Mouse (Mus musculus) neural tube, embryonic 14.5 days (tissue): ENCODE measurements around the gene Col4a3. TPM values are rescaled to one million over a fixed set of nuclear protein-coding genes. Genes with fewer than 3 reads are reported as not detected.

Experiments
- ATAC-seq: fragments of 200-750 bp; cut with Nextera tagmentation; 2 replicates; pipeline ENCODE4 v1.8.0; 2017; ENCODE audit warnings: low read depth, mild to moderate bottlenecking, moderate TSS enrichment, moderate library complexity
- H3K27ac ChIP-seq: fragments of 300-500 bp; sonication (generic); 2 replicates; pipeline ENCODE4 v1.5.1; 2014; ENCODE audit warnings: low read depth, mild to moderate bottlenecking, control low read depth, low read length, moderate library complexity, mixed read lengths
- H3K27me3 ChIP-seq: fragments of 300-500 bp; sonication (generic); 2 replicates; pipeline ENCODE4 v1.6.1; 2014; ENCODE audit warnings: low read length; ENCODE audit not compliant: control insufficient read depth, insufficient read depth
- H3K36me3 ChIP-seq: fragments of 300-500 bp; sonication (generic); 2 replicates; pipeline ENCODE4 v1.6.1; 2014; ENCODE audit warnings: low read length, mixed read lengths; ENCODE audit not compliant: control insufficient read depth, insufficient read depth
- H3K4me1 ChIP-seq: fragments of 300-500 bp; sonication (generic); 2 replicates; pipeline ENCODE4 v1.6.1; 2014; ENCODE audit warnings: low read length; ENCODE audit not compliant: control insufficient read depth, insufficient read depth
- H3K4me2 ChIP-seq: fragments of 300-500 bp; sonication (generic); 2 replicates; pipeline ENCODE4 v1.6.1; 2014; ENCODE audit warnings: mild to moderate bottlenecking, low read depth, low read length, control low read depth
- H3K4me3 ChIP-seq: fragments of 300-500 bp; sonication (generic); 2 replicates; pipeline ENCODE4 v1.5.1; 2014; ENCODE audit warnings: low read depth, low read length, control low read depth, mixed read lengths
- H3K9ac ChIP-seq: fragments of 300-500 bp; sonication (generic); replicated peaks from 2 replicates; pipeline ENCODE4 v1.6.1; 2014; ENCODE audit warnings: low read depth, mild to moderate bottlenecking, control low read depth, low read length, mixed read lengths
- H3K9me3 ChIP-seq: fragments of 300-500 bp; sonication (generic); 2 replicates; pipeline ENCODE4 v1.6.1; 2016; ENCODE audit warnings: low read length; ENCODE audit not compliant: control insufficient read depth
- WGBS: fragments of 180-500 bp; shearing (Covaris S2); extraction: QIAGEN DNeasy Blood & Tissue Kit; methylation state at CpG from one replicate; pipeline ENCODE4 v1.1.7; 2014; 5-methylcytosine and 5-hydroxymethylcytosine counted together
- polyA plus RNA-seq: library from polyadenylated mRNA; unstranded; fragments of >200 nt; fragmentation: Nextera tagmentation; extraction: Ambion mirVana; gene quantifications from 2 replicates; pipeline ENCODE4 v1.2.1, GENCODE M21; 2014

Col4a3 gene
- polyA plus RNA-seq, 1 experiment from 2014 or later = 0.09 TPM

DNA sequence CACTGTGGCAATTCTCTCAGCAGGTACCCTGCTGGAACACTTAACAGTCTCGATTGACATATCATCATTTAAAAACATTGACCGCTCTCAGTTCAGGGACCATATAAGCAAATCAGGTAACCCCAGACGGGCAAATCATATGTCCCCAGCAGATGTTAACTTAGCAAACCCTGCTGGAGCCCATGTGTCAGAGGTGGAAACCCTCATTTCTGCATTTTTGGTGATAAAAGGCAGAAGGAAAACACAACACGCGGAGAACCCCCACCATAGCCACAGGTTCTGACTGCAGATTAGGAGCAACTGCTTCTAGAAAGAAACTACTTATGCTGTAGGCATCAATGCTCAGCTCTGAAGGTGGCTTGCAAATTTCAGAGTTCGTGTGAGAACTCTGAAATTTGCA is 38.2 kb downstream of the Col4a3 start:
- WGBS = 81% methylated on average over 6 of the region's 6 CpGs
- no peaks in the 10 kb centered on the region for H3K36me3 ChIP-seq

GRCm38 (mm10) chr1:82625474-82625873 is 38.8 kb downstream of the Col4a3 start:
- no peak overlapping the region for H3K4me2 ChIP-seq
- H3K9me3 ChIP-seq = no peaks in the 10 kb centered on the region
- H3K4me3 ChIP-seq = no peak overlapping the region
- H3K27me3 ChIP-seq = no peaks in the 10 kb centered on the region
- H3K9ac ChIP-seq = no peak overlapping the region
- H3K36me3 ChIP-seq = no peaks in the 10 kb centered on the region
- ATAC-seq = no peak
- no peaks in the 10 kb centered on the region for H3K4me1 ChIP-seq
- no peak overlapping the region for H3K27ac ChIP-seq
- WGBS = 82% methylated on average over 2 of the region's 2 CpGs

More for the DNA sequence above, 38.2 kb downstream of the Col4a3 start:
- no peak overlapping the region for H3K27ac ChIP-seq
- H3K4me2 ChIP-seq = no peak overlapping the region
- no peaks in the 10 kb centered on the region for H3K4me1 ChIP-seq
- ATAC-seq = no peak
- H3K9me3 ChIP-seq = no peaks in the 10 kb centered on the region
- no peak overlapping the region for H3K9ac ChIP-seq
- H3K4me3 ChIP-seq = no peak overlapping the region
- no peaks in the 10 kb centered on the region for H3K27me3 ChIP-seq

- no peaks in the 10 kb centered on the region for H3K36me3 ChIP-seq
- WGBS = 92% methylated on average over 4 of the region's 4 CpGs
- H3K4me1 ChIP-seq = no peaks in the 10 kb centered on the region
- H3K9ac ChIP-seq = no peak overlapping the region
- no peak overlapping the region for H3K27ac ChIP-seq
- ATAC-seq = no peak
- no peak overlapping the region for H3K4me2 ChIP-seq
- H3K27me3 ChIP-seq = no peaks in the 10 kb centered on the region
- H3K9me3 ChIP-seq = no peaks in the 10 kb centered on the region
- no peak overlapping the region for H3K4me3 ChIP-seq
These were observed 40.9 kb downstream of the Col4a3 start for GRCm38 (mm10) chr1:82627652-82628051.

GRCm38 (mm10) chr1:82629495-82629894 is 42.8 kb downstream of the Col4a3 start:
- ATAC-seq = no peak
- no peak overlapping the region for H3K4me2 ChIP-seq

DNA sequence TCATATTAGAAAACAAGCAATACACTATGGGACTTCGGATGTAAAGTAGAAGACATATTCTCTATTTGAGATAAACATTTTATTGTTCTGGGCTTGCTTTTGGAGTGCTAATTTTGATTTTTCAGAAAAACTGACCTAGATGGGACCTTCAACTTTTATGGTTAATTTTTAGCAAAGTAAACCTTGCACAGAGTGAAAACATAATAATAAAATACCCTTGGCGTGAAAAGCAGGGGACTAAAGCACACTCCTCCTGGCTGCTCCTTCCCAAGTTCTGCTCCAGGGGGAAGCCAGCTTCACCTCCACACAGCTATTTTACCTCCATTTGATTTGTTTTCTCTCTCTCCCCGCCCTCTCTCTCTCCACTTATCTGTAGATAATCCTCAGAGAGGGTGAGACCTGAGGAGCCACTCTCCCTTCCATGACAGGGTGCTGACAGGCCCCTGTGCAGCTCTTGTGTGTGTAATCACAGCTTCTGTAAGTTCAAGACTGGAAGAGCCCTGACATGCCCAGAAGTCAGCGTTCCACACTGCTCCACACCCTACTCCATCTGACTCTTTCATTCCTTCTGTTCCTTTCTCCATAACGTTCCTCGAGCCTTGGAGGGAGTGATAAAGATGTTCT is 44.6 kb downstream of the Col4a3 start:
- Histone ChIP-seq H3K27ac (no peak overlapping the region), H3K9me3 (no peaks in the 10 kb centered on the region), H3K4me3 (no peak overlapping the region), H3K36me3 (no peaks in the 10 kb centered on the region), H3K9ac (no peak overlapping the region), H3K27me3 (no peaks in the 10 kb centered on the region), H3K4me2 (no peak overlapping the region), H3K4me1 (peaks cover 3% of the 10 kb centered on the region; the same call in 1 of the 2 replicates)
- no peak for ATAC-seq
- WGBS = 83% methylated on average over 6 of the region's 6 CpGs

More at GRCm38 (mm10) chr1:82629495-82629894, 42.8 kb downstream of the Col4a3 start:
- Histone ChIP-seq H3K4me1 (no peaks in the 10 kb centered on the region), H3K36me3 (no peaks in the 10 kb centered on the region), H3K27ac (no peak overlapping the region), H3K27me3 (no peaks in the 10 kb centered on the region), H3K9ac (no peak overlapping the region), H3K9me3 (no peaks in the 10 kb centered on the region), H3K4me3 (no peak overlapping the region)
- 88% methylated on average over 5 of the region's 5 CpGs for WGBS

- ATAC-seq = peak; percentile 86
- WGBS = 70% methylated on average over 19 of the region's 19 CpGs
- Histone ChIP-seq H3K9ac (no peak overlapping the region), H3K4me3 (no peak overlapping the region), H3K9me3 (no peaks in the 10 kb centered on the region), H3K27ac (no peak overlapping the region), H3K27me3 (no peaks in the 10 kb centered on the region), H3K36me3 (no peaks in the 10 kb centered on the region), H3K4me2 (no peak overlapping the region), H3K4me1 (peaks cover 3% of the 10 kb centered on the region; the same call in 1 of the 2 replicates)
These were observed 48.0 kb downstream of the Col4a3 start for GRCm38 (mm10) chr1:82634545-82635253.

- H3K4me3 ChIP-seq = no peak overlapping the region
- 0 out of 2 replicates have a peak, but pooled peaks have one; percentile 28 for ATAC-seq
- WGBS = 95% methylated on average over 9 of the region's 9 CpGs
These were observed 48.5 kb downstream of the Col4a3 start for GRCm38 (mm10) chr1:82635254-82635620.

GRCm38 (mm10) chr1:82636321-82636720 is 49.6 kb downstream of the Col4a3 start:
- Histone ChIP-seq H3K9me3 (no peaks in the 10 kb centered on the region), H3K27me3 (no peaks in the 10 kb centered on the region), H3K4me1 (peaks cover 3% of the 10 kb centered on the region; the same call in 1 of the 2 replicates), H3K4me3 (no peak overlapping the region), H3K36me3 (no peaks in the 10 kb centered on the region), H3K9ac (no peak overlapping the region), H3K4me2 (no peak overlapping the region), H3K27ac (no peak overlapping the region)
- ATAC-seq = no peak
- 87% methylated on average over 4 of the region's 4 CpGs for WGBS

More at GRCm38 (mm10) chr1:82635254-82635620, 48.5 kb downstream of the Col4a3 start:
- no peak overlapping the region for H3K9ac ChIP-seq
- H3K27me3 ChIP-seq = no peaks in the 10 kb centered on the region
- no peak overlapping the region for H3K27ac ChIP-seq
- H3K4me2 ChIP-seq = no peak overlapping the region
- H3K36me3 ChIP-seq = no peaks in the 10 kb centered on the region
- peaks cover 3% of the 10 kb centered on the region; the same call in 1 of the 2 replicates for H3K4me1 ChIP-seq
- no peaks in the 10 kb centered on the region for H3K9me3 ChIP-seq

DNA sequence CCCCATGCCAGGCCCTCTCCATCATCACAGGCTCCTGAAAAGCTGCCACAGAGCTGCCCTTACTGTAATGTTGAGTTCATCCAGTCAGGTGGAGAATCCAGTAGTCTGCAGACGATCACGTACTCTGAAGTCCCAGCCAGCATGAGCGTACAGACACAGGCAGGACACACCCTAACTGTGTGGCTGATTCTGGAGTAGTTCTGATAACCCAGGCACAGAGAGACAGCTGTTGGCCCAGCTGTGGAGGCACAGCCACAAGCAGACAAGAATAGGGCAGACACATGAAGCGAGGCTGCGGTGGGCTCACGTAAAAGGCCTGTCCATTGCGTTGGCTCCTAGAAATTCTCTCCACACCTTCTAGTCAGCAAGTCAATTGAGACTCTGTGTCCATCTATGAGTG is 50.7 kb downstream of the Col4a3 start:
- WGBS = 97% methylated on average over 7 of the region's 7 CpGs
- no peak overlapping the region for H3K4me3 ChIP-seq
- ATAC-seq = no peak
- H3K9me3 ChIP-seq = no peaks in the 10 kb centered on the region
- H3K27ac ChIP-seq = no peak overlapping the region
- H3K4me2 ChIP-seq = no peak overlapping the region
- H3K9ac ChIP-seq = no peak overlapping the region
- peaks cover 3% of the 10 kb centered on the region; the same call in 1 of the 2 replicates for H3K4me1 ChIP-seq
- H3K27me3 ChIP-seq = no peaks in the 10 kb centered on the region
- no peaks in the 10 kb centered on the region for H3K36me3 ChIP-seq
